Comparison of ENCODE assay signal across 29 mouse cellular contexts in genomic region chr3:139799059-139799458, GRCm38 (mm10).
DNase-seq lines count a peak whose midpoint lies in the region; ATAC-seq and TF ChIP-seq lines count a peak whose summit lies in the region.
"Had no signal": no experiment of that assay in that cellular context is flagged by ENCODE, and none has a peak within 500 bp of the region (broad histone marks: within the 10 kb centered on the region; RNA-seq: fewer than 3 reads in every experiment).

No protein-coding gene starts in this region.

- H3K9ac ChIP-seq in forebrain, embryonic 15.5 days (replicated peaks): no peak overlapping the region
- H3K9ac ChIP-seq in forebrain, embryonic 12.5 days: no peak overlapping the region
- H3K9ac ChIP-seq in hindbrain, embryonic 12.5 days: no peak overlapping the region
- no peak overlapping the region for H3K9ac ChIP-seq in midbrain, embryonic 13.5 days (replicated peaks)
- H3K9ac ChIP-seq in midbrain, postnatal 0 days (replicated peaks; ENCODE audit: low read length, poor library complexity, severe bottlenecking): no peak overlapping the region
- H3K9ac ChIP-seq: embryonic facial prominence, embryonic 13.5 days; heart, embryonic 12.5 days; heart, embryonic 15.5 days; hindbrain, embryonic 14.5 days had no signal

- no peaks in the 10 kb centered on the region for H3K36me3 ChIP-seq in forebrain, embryonic 15.5 days
- H3K36me3 ChIP-seq in forebrain, embryonic 12.5 days (replicated peaks): no peaks in the 10 kb centered on the region
- H3K36me3 ChIP-seq in hindbrain, embryonic 12.5 days: no peaks in the 10 kb centered on the region
- H3K36me3 ChIP-seq in hindbrain, embryonic 10.5 days: no peaks in the 10 kb centered on the region
- H3K36me3 ChIP-seq in midbrain, embryonic 13.5 days: no peaks in the 10 kb centered on the region
- no peaks in the 10 kb centered on the region for H3K36me3 ChIP-seq in midbrain, postnatal 0 days (ENCODE audit: insufficient read depth, low read length)
- H3K36me3 ChIP-seq: embryonic facial prominence, embryonic 10.5 days; embryonic facial prominence, embryonic 13.5 days; heart, embryonic 12.5 days; heart, embryonic 15.5 days had no signal

- H3K9me3 ChIP-seq in forebrain, embryonic 15.5 days: no peaks in the 10 kb centered on the region
- H3K9me3 ChIP-seq in forebrain, embryonic 12.5 days: no peaks in the 10 kb centered on the region
- H3K9me3 ChIP-seq in hindbrain, embryonic 12.5 days (replicated peaks): no peaks in the 10 kb centered on the region
- no peaks in the 10 kb centered on the region for H3K9me3 ChIP-seq in hindbrain, embryonic 10.5 days
- no peaks in the 10 kb centered on the region; the same call in 1 of the 2 replicates for H3K9me3 ChIP-seq in midbrain, embryonic 13.5 days
- no peaks in the 10 kb centered on the region for H3K9me3 ChIP-seq in midbrain, postnatal 0 days (ENCODE audit: low read length)
- H3K9me3 ChIP-seq: embryonic facial prominence, embryonic 10.5 days; embryonic facial prominence, embryonic 13.5 days; heart, embryonic 12.5 days; heart, embryonic 15.5 days had no signal

- TF ChIP-seq CTCF in midbrain, postnatal 0 days (IDR thresholded peaks at IDR 0.05): no peak

- no peak overlapping the region for H3K27ac ChIP-seq in forebrain, embryonic 15.5 days (replicated peaks)
- H3K27ac ChIP-seq in forebrain, embryonic 12.5 days: no peak overlapping the region
- no peak overlapping the region for H3K27ac ChIP-seq in hindbrain, embryonic 12.5 days
- H3K27ac ChIP-seq in hindbrain, embryonic 10.5 days: no peak overlapping the region
- H3K27ac ChIP-seq in midbrain, embryonic 13.5 days: no peak overlapping the region
- no peak overlapping the region for H3K27ac ChIP-seq in midbrain, postnatal 0 days (ENCODE audit: low read depth, low read length)
- H3K27ac ChIP-seq: embryonic facial prominence, embryonic 10.5 days; embryonic facial prominence, embryonic 13.5 days; gastrocnemius, adult 2 months; heart, embryonic 15.5 days; hindbrain, embryonic 14.5 days; hindbrain, postnatal 0 days had no signal

- ATAC-seq in forebrain, embryonic 15.5 days (replicated peaks): peak; percentile 61; the same call in 1 of the 2 replicates
- no peak for ATAC-seq in forebrain, embryonic 12.5 days (ENCODE audit: low FRiP score)
- ATAC-seq in hindbrain, embryonic 12.5 days (ENCODE audit: low FRiP score): peak; percentile 39; the same call in 1 of the 2 replicates
- peak; percentile 53; the same call in 1 of the 2 replicates for ATAC-seq in midbrain, embryonic 13.5 days
- ATAC-seq in midbrain, postnatal 0 days (ENCODE audit: low FRiP score): no peak
- ATAC-seq: CD4-positive, CD25-positive, alpha-beta regulatory T cell, adult 4 months; hindbrain, postnatal 0 days; inflammation-experienced regulatory T-cells, adult 6 months; intestine, embryonic 16.5 days had no signal

- no peak overlapping the region for H3K4me3 ChIP-seq in forebrain, embryonic 15.5 days
- H3K4me3 ChIP-seq in forebrain, embryonic 12.5 days (replicated peaks): no peak overlapping the region
- H3K4me3 ChIP-seq in hindbrain, embryonic 12.5 days: no peak overlapping the region
- no peak overlapping the region for H3K4me3 ChIP-seq in hindbrain, embryonic 10.5 days
- no peak overlapping the region for H3K4me3 ChIP-seq in midbrain, embryonic 13.5 days (replicated peaks)
- H3K4me3 ChIP-seq in midbrain, postnatal 0 days (ENCODE audit: low read depth, low read length): no peak overlapping the region
- H3K4me3 ChIP-seq: embryonic facial prominence, embryonic 10.5 days; embryonic facial prominence, embryonic 13.5 days; erythroblast, embryonic 14.5 days; gastrocnemius, adult 2 months; heart, embryonic 12.5 days; heart, embryonic 15.5 days had no signal

- WGBS in forebrain, embryonic 15.5 days: 39% methylated on average over 2 of the region's 2 CpGs
- 70% methylated on average over 2 of the region's 2 CpGs for WGBS in forebrain, embryonic 12.5 days
- 79% methylated on average over 2 of the region's 2 CpGs for WGBS in hindbrain, embryonic 12.5 days
- 82% methylated on average over 2 of the region's 2 CpGs for WGBS in hindbrain, embryonic 10.5 days
- 65% methylated on average over 2 of the region's 2 CpGs for WGBS in midbrain, embryonic 13.5 days
- WGBS in midbrain, postnatal 0 days: 60% methylated on average over 2 of the region's 2 CpGs

- no peak overlapping the region for H3K4me2 ChIP-seq in forebrain, embryonic 15.5 days (replicated peaks)
- no peak overlapping the region for H3K4me2 ChIP-seq in forebrain, embryonic 12.5 days
- no peak overlapping the region for H3K4me2 ChIP-seq in hindbrain, embryonic 12.5 days (replicated peaks)
- H3K4me2 ChIP-seq in midbrain, embryonic 13.5 days (replicated peaks): no peak overlapping the region
- H3K4me2 ChIP-seq in midbrain, postnatal 0 days (ENCODE audit: low read depth, low read length, poor library complexity, severe bottlenecking): no peak overlapping the region
- H3K4me2 ChIP-seq: embryonic facial prominence, embryonic 13.5 days; heart, embryonic 12.5 days; heart, embryonic 15.5 days; hindbrain, embryonic 14.5 days had no signal

- H3K27me3 ChIP-seq in forebrain, embryonic 15.5 days: no peaks in the 10 kb centered on the region
- no peaks in the 10 kb centered on the region for H3K27me3 ChIP-seq in forebrain, embryonic 12.5 days
- H3K27me3 ChIP-seq in hindbrain, embryonic 12.5 days: no peaks in the 10 kb centered on the region
- no peaks in the 10 kb centered on the region for H3K27me3 ChIP-seq in hindbrain, embryonic 10.5 days (ENCODE audit: insufficient read depth, poor library complexity, severe bottlenecking)
- H3K27me3 ChIP-seq in midbrain, embryonic 13.5 days: no peaks in the 10 kb centered on the region
- H3K27me3 ChIP-seq in midbrain, postnatal 0 days (ENCODE audit: insufficient read depth, low read length): no peaks in the 10 kb centered on the region
- H3K27me3 ChIP-seq: embryonic facial prominence, embryonic 13.5 days; heart, embryonic 12.5 days; heart, embryonic 15.5 days had no signal

- no peak for DNase-seq in hindbrain, embryonic 10.5 days (ENCODE audit: low spot score)
- DNase-seq in midbrain, postnatal 0 days (ENCODE audit: low spot score): no peak
- DNase-seq: adrenal gland, adult 2 months; adrenal gland, postnatal 14 days; cerebellum, adult 11-12 months; cerebellum, adult 8-10 months; cerebellum, postnatal 10 days; cerebellum, postnatal 36 days; embryo, embryonic 11 days; gastrocnemius, adult 2 months; gastrocnemius, postnatal 14 days; heart, adult 18-20 months; heart, postnatal 10 days; heart, postnatal 36 days; kidney, adult 18-20 months had no signal

- peaks cover 9% of the 10 kb centered on the region; the same call in 1 of the 2 replicates for H3K4me1 ChIP-seq in forebrain, embryonic 15.5 days
- H3K4me1 ChIP-seq in forebrain, embryonic 12.5 days: peaks cover 11% of the 10 kb centered on the region
- H3K4me1 ChIP-seq in hindbrain, embryonic 12.5 days: peaks cover 5% of the 10 kb centered on the region; the same call in 1 of the 2 replicates
- H3K4me1 ChIP-seq in hindbrain, embryonic 10.5 days (replicated peaks): peaks cover 11% of the 10 kb centered on the region
- peaks cover 5% of the 10 kb centered on the region; the same call in 1 of the 2 replicates for H3K4me1 ChIP-seq in midbrain, embryonic 13.5 days (replicated peaks)
- H3K4me1 ChIP-seq in midbrain, postnatal 0 days (ENCODE audit: insufficient read depth, low read length): no peaks in the 10 kb centered on the region
- H3K4me1 ChIP-seq: embryonic facial prominence, embryonic 10.5 days; embryonic facial prominence, embryonic 13.5 days; heart, embryonic 12.5 days had no signal

Comparison
In these comparisons a context has a peak if more than half of its experiments do, and no peak if none do; other contexts are left out.
1. ATAC-seq: peak in forebrain, embryonic 15.5 days (single experiment), hindbrain, embryonic 12.5 days (single experiment) and midbrain, embryonic 13.5 days (single experiment); none in forebrain, embryonic 12.5 days (single experiment) and midbrain, postnatal 0 days (single experiment).